Mouse (Mus musculus): ENCODE results near the gene Irgq. TPM values are rescaled to one million over a fixed set of nuclear protein-coding genes. Genes with fewer than 3 reads are reported as not detected.

Gene Irgq
- total RNA-seq, 2 experiments from 2014 or later: 1.6 TPM; not detected in 1

- no peak for ATAC-seq (replicated peaks; ENCODE audit: low FRiP score, poor library complexity, severe bottlenecking)
These were observed 56.3 kb downstream of the Irgq start for GRCm38 (mm10) chr7:24586828-24587227.

- ATAC-seq (replicated peaks; ENCODE audit: low FRiP score, poor library complexity, severe bottlenecking): no peak
These were observed 57.0 kb downstream of the Irgq start, which contains the start of the genes Ethe1 and Zfp575 for GRCm38 (mm10) chr7:24587330-24588105. TSS of gene Ethe1 (plus strand) at chr7:24587543. TSS of gene Zfp575 (minus strand) at chr7:24587641.

Other genes starting within 250 kb of the Irgq start
- gene Zfp61, start 229.5 kb upstream of the Irgq start, total RNA-seq (2015; ENCODE audit: low replicate concordance): 1.2 and 2.1 TPM in 2 replicates
- gene Zfp61, start 229.5 kb upstream of the Irgq start, total RNA-seq (2017; ENCODE audit: low replicate concordance): 0.77 and 4.0 TPM in 2 replicates
- gene Zfp94, start 214.0 kb upstream of the Irgq start, total RNA-seq (2015; ENCODE audit: low replicate concordance): 1.0 TPM in 1 of 2 replicates, not detected in the other
- 0.34 and 1.3 TPM in 2 replicates for gene Zfp94, start 214.0 kb upstream of the Irgq start, total RNA-seq (2017; ENCODE audit: low replicate concordance)
- gene Tescl, start 196.8 kb upstream of the Irgq start, total RNA-seq (2015; ENCODE audit: low replicate concordance): not detected in 2 replicates
- not detected in 2 replicates for gene Tescl, start 196.8 kb upstream of the Irgq start, total RNA-seq (2017; ENCODE audit: low replicate concordance)
- gene Lypd5, start 181.5 kb upstream of the Irgq start, total RNA-seq (2015; ENCODE audit: low replicate concordance): not detected in 2 replicates
- not detected in 2 replicates for gene Lypd5, start 181.5 kb upstream of the Irgq start, total RNA-seq (2017; ENCODE audit: low replicate concordance)
- gene Kcnn4, start 160.4 kb upstream of the Irgq start, total RNA-seq (2015; ENCODE audit: low replicate concordance): 102 and 125 TPM in 2 replicates
- 244 and 272 TPM in 2 replicates for gene Kcnn4, start 160.4 kb upstream of the Irgq start, total RNA-seq (2017; ENCODE audit: low replicate concordance)
- 9.6 and 11.1 TPM in 2 replicates for gene Smg9, start 131.1 kb upstream of the Irgq start, total RNA-seq (2015; ENCODE audit: low replicate concordance)
- 13.3 and 16.0 TPM in 2 replicates for gene Smg9, start 131.1 kb upstream of the Irgq start, total RNA-seq (2017; ENCODE audit: low replicate concordance)
- not detected in 2 replicates for gene Irgc1, start 78.4 kb upstream of the Irgq start, total RNA-seq (2015; ENCODE audit: low replicate concordance)
- gene Irgc1, start 78.4 kb upstream of the Irgq start, total RNA-seq (2017; ENCODE audit: low replicate concordance): not detected in 2 replicates
- gene Plaur, start 68.2 kb upstream of the Irgq start, total RNA-seq (2015; ENCODE audit: low replicate concordance): 28.4 and 30.9 TPM in 2 replicates
- gene Plaur, start 68.2 kb upstream of the Irgq start, total RNA-seq (2017; ENCODE audit: low replicate concordance): 19.4 and 34.9 TPM in 2 replicates
- gene Cadm4, start 48.7 kb upstream of the Irgq start, total RNA-seq (2015; ENCODE audit: low replicate concordance): not detected in 2 replicates
- gene Cadm4, start 48.7 kb upstream of the Irgq start, total RNA-seq (2017; ENCODE audit: low replicate concordance): 0.77 TPM in 1 of 2 replicates, not detected in the other
- gene Zfp428, start 23.7 kb upstream of the Irgq start, total RNA-seq (2015; ENCODE audit: low replicate concordance): not detected in 2 replicates
- not detected in 2 replicates for gene Zfp428, start 23.7 kb upstream of the Irgq start, total RNA-seq (2017; ENCODE audit: low replicate concordance)
- not detected in 2 replicates for gene AC161166.1, start 18.2 kb upstream of the Irgq start, total RNA-seq (2015; ENCODE audit: low replicate concordance)
- gene AC161166.1, start 18.2 kb upstream of the Irgq start, total RNA-seq (2017; ENCODE audit: low replicate concordance): not detected in 2 replicates
- not detected in 2 replicates for gene Pinlyp, start 15.4 kb downstream of the Irgq start, total RNA-seq (2015; ENCODE audit: low replicate concordance)
- gene Pinlyp, start 15.4 kb downstream of the Irgq start, total RNA-seq (2017; ENCODE audit: low replicate concordance): not detected in 2 replicates
- 7.5 and 9.4 TPM in 2 replicates for gene Xrcc1, start 15.6 kb downstream of the Irgq start, total RNA-seq (2015; ENCODE audit: low replicate concordance)
- 15.9 and 18.0 TPM in 2 replicates for gene Xrcc1, start 15.6 kb downstream of the Irgq start, total RNA-seq (2017; ENCODE audit: low replicate concordance)
- 22.3 and 28.0 TPM in 2 replicates for gene Ethe1, start 56.9 kb downstream of the Irgq start, total RNA-seq (2015; ENCODE audit: low replicate concordance)
- 9.5 and 10.7 TPM in 2 replicates for gene Ethe1, start 56.9 kb downstream of the Irgq start, total RNA-seq (2017; ENCODE audit: low replicate concordance)
- not detected in 2 replicates for gene Zfp575, start 57.0 kb downstream of the Irgq start, total RNA-seq (2015; ENCODE audit: low replicate concordance)
- not detected in 2 replicates for gene Zfp575, start 57.0 kb downstream of the Irgq start, total RNA-seq (2017; ENCODE audit: low replicate concordance)
- gene Phldb3, start 80.1 kb downstream of the Irgq start, total RNA-seq (2015; ENCODE audit: low replicate concordance): 0.84 TPM in 1 of 2 replicates, not detected in the other
- 0.85 and 3.2 TPM in 2 replicates for gene Phldb3, start 80.1 kb downstream of the Irgq start, total RNA-seq (2017; ENCODE audit: low replicate concordance)
- not detected in 2 replicates for gene Lypd3, start 105.9 kb downstream of the Irgq start, total RNA-seq (2015; ENCODE audit: low replicate concordance)
- gene Lypd3, start 105.9 kb downstream of the Irgq start, total RNA-seq (2017; ENCODE audit: low replicate concordance): not detected in 2 replicates
- not detected in 2 replicates for gene Tex101, start 146.0 kb downstream of the Irgq start, total RNA-seq (2015; ENCODE audit: low replicate concordance)
- gene Tex101, start 146.0 kb downstream of the Irgq start, total RNA-seq (2017; ENCODE audit: low replicate concordance): not detected in 2 replicates
- not detected in 2 replicates for gene BC049730, start 178.6 kb downstream of the Irgq start, total RNA-seq (2015; ENCODE audit: low replicate concordance)
- not detected in 2 replicates for gene BC049730, start 178.6 kb downstream of the Irgq start, total RNA-seq (2017; ENCODE audit: low replicate concordance)
- gene Gm4763, start 196.2 kb downstream of the Irgq start, total RNA-seq (2015; ENCODE audit: low replicate concordance): not detected in 2 replicates
- not detected in 2 replicates for gene Gm4763, start 196.2 kb downstream of the Irgq start, total RNA-seq (2017; ENCODE audit: low replicate concordance)
- 66.3 and 90.3 TPM in 2 replicates for gene Cd177, start 229.6 kb downstream of the Irgq start, total RNA-seq (2015; ENCODE audit: low replicate concordance)
- gene Cd177, start 229.6 kb downstream of the Irgq start, total RNA-seq (2017; ENCODE audit: low replicate concordance): 93.1 and 113 TPM in 2 replicates
- gene Ceacam10, start 246.5 kb downstream of the Irgq start, total RNA-seq (2015; ENCODE audit: low replicate concordance): 5.4 and 9.2 TPM in 2 replicates
- gene Ceacam10, start 246.5 kb downstream of the Irgq start, total RNA-seq (2017; ENCODE audit: low replicate concordance): 3.9 and 9.7 TPM in 2 replicates